Mouse (Mus musculus) cerebellum, adult 2 months (tissue): ENCODE results near the gene Fbxw7.

Experiments
- CTCF ChIP-seq: fragments of 200-500 bp; IDR thresholded peaks from 2 replicates; pipeline ENCODE4 v1.5.1; 2011; ENCODE audit warnings: low read depth, mild to moderate bottlenecking, control low read depth, low read length, moderate library complexity, borderline replicate concordance; ENCODE audit not compliant: insufficient read depth
- POLR2A ChIP-seq: fragments of 200-500 bp; IDR thresholded peaks from 2 replicates; pipeline ENCODE4 v1.6.1; 2011; ENCODE audit warnings: low read length, control low read depth, borderline replicate concordance; ENCODE audit not compliant: insufficient read depth

GRCm38 (mm10) chr3:84866866-84867265 lies 51.8 kb downstream of the Fbxw7 start:
- TF ChIP-seq CTCF (no peak), POLR2A (no peak)
